Mouse (Mus musculus) testis, adult 2 months (tissue): Measurements from ENCODE around the gene Prap1. TPM values are rescaled to one million over a fixed set of nuclear protein-coding genes. Genes with fewer than 3 reads are reported as not detected.

Experiments used
- H3K27ac ChIP-seq: fragments of 200-500 bp; 2 replicates; pipeline ENCODE4 v1.5.1; 2012; ENCODE audit warnings: low read depth, low read length; ENCODE audit not compliant: control insufficient read depth, insufficient read depth
- H3K27me3 ChIP-seq: fragments of 200-500 bp; 2 replicates; pipeline ENCODE4 v1.6.1; 2012; ENCODE audit warnings: mild to moderate bottlenecking, low read length, moderate library complexity; ENCODE audit not compliant: control insufficient read depth, insufficient read depth
- H3K36me3 ChIP-seq: fragments of 200-500 bp; 2 replicates; pipeline ENCODE4 v1.6.1; 2012; ENCODE audit warnings: mild to moderate bottlenecking, low read length; ENCODE audit not compliant: control insufficient read depth, insufficient read depth
- H3K4me1 ChIP-seq: fragments of 200-500 bp; 2 replicates; pipeline ENCODE4 v1.6.1; 2012; ENCODE audit warnings: low read length; ENCODE audit not compliant: control insufficient read depth, insufficient read depth
- H3K4me3 ChIP-seq: fragments of 200-500 bp; 2 replicates; pipeline ENCODE4 v1.5.1; 2012; ENCODE audit warnings: low read depth, mild to moderate bottlenecking, low read length, moderate library complexity, mixed read lengths; ENCODE audit not compliant: control insufficient read depth
- CTCF ChIP-seq: fragments of 200-500 bp; IDR thresholded peaks from 2 replicates; pipeline ENCODE4 v1.5.1; 2012; ENCODE audit warnings: low read depth, mild to moderate bottlenecking, inconsistent platforms, low read length, moderate library complexity; ENCODE audit not compliant: control insufficient read depth, insufficient read depth, insufficient replicate concordance
- POLR2A ChIP-seq: fragments of 200-500 bp; IDR thresholded peaks from 2 replicates; pipeline ENCODE4 v1.6.1; 2012; ENCODE audit warnings: low read depth, mild to moderate bottlenecking, inconsistent platforms, low read length, moderate library complexity; ENCODE audit not compliant: control insufficient read depth
- polyA plus RNA-seq: library from polyadenylated mRNA; depleted of rRNA; stranded (reverse); fragments of >200 nt; gene quantifications from 2 replicates; pipeline ENCODE4 v1.2.3, GENCODE M21; 2012; rRNA removed

The Prap1 gene
- 0.73 and 1.4 TPM in 2 replicates for polyA plus RNA-seq

- no peak within 1 kb of the TSS for H3K27ac ChIP-seq
- TF ChIP-seq POLR2A, result no peak
- no peaks in the 10 kb centered on the region for H3K27me3 ChIP-seq
- no peaks in the 10 kb centered on the region for H3K4me1 ChIP-seq
- no peak within 1 kb of the TSS for H3K4me3 ChIP-seq
- H3K36me3 ChIP-seq, result no peaks in the 10 kb centered on the region
These were observed at the start of gene Prap1 for GRCm38 (mm10) chr7:140092924-140093528. Gene Prap1 (plus strand): TSS chr7:140093395.

DNA sequence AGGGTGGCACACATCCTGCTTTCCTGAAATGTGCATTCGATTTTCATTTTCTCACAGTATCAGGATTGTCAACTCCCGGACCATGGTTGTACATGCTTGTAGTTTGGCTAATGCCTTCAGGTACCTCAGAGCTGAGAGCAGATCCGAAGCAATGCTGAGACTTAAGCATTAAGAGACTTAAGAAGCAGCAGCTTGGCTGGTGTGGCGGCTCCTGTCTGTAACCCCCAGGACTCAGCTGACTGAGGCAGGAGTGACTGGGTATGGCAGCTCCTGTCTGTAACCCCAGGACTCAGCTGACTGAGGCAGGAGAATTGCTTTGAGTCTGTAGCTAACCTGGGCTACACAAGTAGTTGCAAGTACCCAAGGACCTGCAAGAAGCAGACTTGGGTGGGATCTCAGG, 47.6 kb upstream of the Prap1 start:
- peaks cover 6% of the 10 kb centered on the region for H3K4me1 ChIP-seq
- no peak overlapping the region for H3K27ac ChIP-seq
- TF ChIP-seq CTCF (no peak), POLR2A (no peak)
- no peaks in the 10 kb centered on the region; the same call in 1 of the 2 replicates for H3K27me3 ChIP-seq
- H3K4me3 ChIP-seq, result no peak overlapping the region
- H3K36me3 ChIP-seq, result no peaks in the 10 kb centered on the region

DNA sequence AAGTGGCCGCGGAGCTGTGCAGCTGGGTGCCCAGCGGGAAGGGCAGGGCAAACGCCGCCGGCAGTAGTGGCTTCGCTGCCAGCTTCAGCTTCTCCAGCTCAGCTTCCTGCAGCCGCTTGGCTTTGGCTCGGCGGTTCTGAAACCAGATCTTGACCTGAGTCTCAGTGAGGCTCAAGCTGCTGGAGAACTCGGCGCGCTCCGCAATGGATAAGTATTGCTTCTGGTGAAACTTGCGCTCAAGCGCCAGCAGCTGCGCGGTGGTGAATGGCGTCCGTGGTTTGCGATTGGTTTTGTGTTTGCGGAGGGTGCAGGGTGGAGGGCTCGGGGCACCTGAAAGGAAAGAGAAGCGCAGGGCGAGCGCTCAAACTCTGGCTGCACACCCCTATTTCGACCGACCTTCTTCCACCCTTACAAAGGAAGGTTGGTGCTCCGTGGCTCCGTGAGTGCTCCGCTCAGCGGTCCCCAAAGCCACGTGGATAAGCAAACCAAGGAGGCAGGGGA, 45.3 kb upstream of the Prap1 start:
- TF ChIP-seq CTCF, result no peak
- no peak for TF ChIP-seq POLR2A
- no peaks in the 10 kb centered on the region; the same call in 1 of the 2 replicates for H3K27me3 ChIP-seq
- peaks cover 6% of the 10 kb centered on the region for H3K4me1 ChIP-seq
- H3K4me3 ChIP-seq, result peak overlapping the region; percentile 12
- no peak overlapping the region for H3K27ac ChIP-seq
- no peaks in the 10 kb centered on the region for H3K36me3 ChIP-seq

DNA sequence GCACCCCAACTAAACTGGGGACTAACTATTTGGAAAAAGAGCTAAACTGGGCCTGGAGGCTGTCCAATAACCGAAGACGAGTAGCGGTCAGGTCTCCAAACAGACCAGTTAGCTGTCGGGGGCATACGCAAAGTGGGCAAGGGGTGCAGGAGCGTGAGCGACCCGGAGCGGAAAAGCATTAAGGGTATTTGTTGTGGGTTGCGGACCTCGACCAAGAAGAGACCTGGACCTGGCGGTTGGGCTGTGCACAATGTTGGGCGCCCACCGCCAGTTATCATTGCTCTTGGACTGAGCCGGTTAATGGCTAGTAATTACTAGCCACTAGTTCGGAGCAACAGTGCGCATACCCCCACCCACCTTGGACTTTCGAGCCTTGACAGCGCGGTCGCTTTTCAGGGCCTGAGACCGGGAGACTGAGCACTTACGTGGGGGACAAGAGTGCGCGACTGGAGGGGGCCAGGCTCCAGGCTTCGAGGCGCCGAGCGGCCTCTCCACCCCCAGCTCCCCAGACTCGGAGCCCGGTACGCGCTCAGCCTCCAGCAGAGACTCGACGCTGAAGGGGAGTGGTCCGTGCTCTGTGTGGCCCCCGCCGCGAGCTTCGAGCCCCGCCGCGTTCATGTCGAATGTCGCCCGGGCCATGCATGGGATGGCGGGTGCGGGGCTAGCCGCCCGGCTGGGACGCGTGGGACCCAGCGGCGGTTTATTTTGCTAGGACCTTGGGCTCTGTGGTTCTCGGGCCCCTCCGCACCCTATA, 44.7 kb upstream of the Prap1 start, which contains the start of gene Msx3:
TSS of gene Msx3 (minus strand) at position 729 of the 754 bp plus-strand sequence.
- H3K27me3 ChIP-seq, result no peaks in the 10 kb centered on the region; the same call in 1 of the 2 replicates
- H3K27ac ChIP-seq, result no peak within 1 kb of the TSS
- H3K4me1 ChIP-seq, result peaks cover 6% of the 10 kb centered on the region

GRCm38 (mm10) chr7:140049115-140049689, 44.0 kb upstream of the Prap1 start:
- Histone ChIP-seq H3K4me1 (peaks cover 6% of the 10 kb centered on the region), H3K27ac (no peak overlapping the region), H3K36me3 (no peaks in the 10 kb centered on the region), H3K4me3 (peak overlapping the region; percentile 33), H3K27me3 (no peaks in the 10 kb centered on the region; the same call in 1 of the 2 replicates)
- TF ChIP-seq POLR2A (no peak), CTCF (no peak)

More for the DNA sequence above, 44.7 kb upstream of the Prap1 start, which contains the start of gene Msx3:
- no peaks in the 10 kb centered on the region for H3K36me3 ChIP-seq
- TF ChIP-seq POLR2A (no peak), CTCF (no peak)
- peak within 1 kb of the TSS; percentile 33 for H3K4me3 ChIP-seq

DNA sequence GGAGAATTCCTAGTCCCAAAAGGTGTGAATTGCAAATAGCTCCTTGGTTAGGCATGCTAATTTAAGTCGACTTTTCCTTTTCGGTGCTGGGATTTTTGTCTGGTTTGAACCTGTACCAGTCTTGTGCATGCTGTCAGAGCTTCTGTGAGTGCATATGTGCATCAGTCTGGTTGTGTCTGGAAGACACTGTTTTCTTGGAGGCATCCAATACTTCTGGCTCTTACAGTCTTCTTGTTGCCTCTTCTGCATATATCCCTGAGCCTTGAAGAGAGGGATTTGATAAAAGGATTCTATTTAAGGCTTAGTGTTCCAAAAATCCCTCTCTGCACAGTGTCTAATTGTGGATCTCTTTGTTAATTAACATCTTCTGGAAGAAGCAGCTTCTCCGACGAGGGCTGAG, 39.1 kb upstream of the Prap1 start:
- H3K36me3 ChIP-seq, result no peaks in the 10 kb centered on the region
- no peaks in the 10 kb centered on the region; the same call in 1 of the 2 replicates for H3K27me3 ChIP-seq
- H3K27ac ChIP-seq, result no peak overlapping the region
- H3K4me1 ChIP-seq, result peaks cover 12% of the 10 kb centered on the region
- TF ChIP-seq POLR2A (no peak), CTCF (no peak)
- no peak overlapping the region for H3K4me3 ChIP-seq
